21 mouse cellular contexts compared by ENCODE assay signal in the genomic region with DNA sequence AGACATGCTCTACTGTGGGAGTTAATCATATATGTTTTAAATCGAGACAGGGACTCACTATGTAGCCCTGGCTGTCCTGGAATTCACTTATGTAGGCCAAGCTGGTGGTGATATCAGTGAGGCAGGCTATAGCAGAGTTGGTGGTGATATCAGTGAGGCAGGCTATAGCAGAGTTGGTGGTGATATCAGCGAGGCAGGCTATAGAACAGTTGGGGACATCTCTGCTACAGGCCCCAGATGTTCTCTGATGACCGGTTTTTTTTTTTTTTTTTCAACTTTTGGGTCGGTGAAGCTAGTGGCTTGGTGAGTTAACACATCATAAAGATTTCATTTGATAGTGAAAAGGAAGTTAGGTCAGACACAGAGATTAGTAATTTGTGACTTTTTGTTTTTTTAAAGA. TPM values are rescaled to one million over a fixed set of nuclear protein-coding genes. Genes with fewer than 3 reads are reported as not detected.
DNase-seq lines count a peak whose midpoint lies in the region; ATAC-seq and TF ChIP-seq lines count a peak whose summit lies in the region.
"Had no signal": no experiment of that assay in that cellular context is flagged by ENCODE, and none has a peak within 500 bp of the region (broad histone marks: within the 10 kb centered on the region; RNA-seq: fewer than 3 reads in every experiment).

No protein-coding gene starts in this region.

- H3K9me3 ChIP-seq in heart, embryonic 10.5 days = no peaks in the 10 kb centered on the region
- H3K9me3 ChIP-seq in heart, embryonic 12.5 days (replicated peaks) = no peaks in the 10 kb centered on the region
- no peaks in the 10 kb centered on the region for H3K9me3 ChIP-seq in liver, embryonic 11.5 days (ENCODE audit: control insufficient read depth, low read length)
- no peaks in the 10 kb centered on the region for H3K9me3 ChIP-seq in liver, postnatal 0 days (ENCODE audit: low read length)
- no peaks in the 10 kb centered on the region for H3K9me3 ChIP-seq in hindbrain, embryonic 13.5 days
- H3K9me3 ChIP-seq: forebrain, embryonic 15.5 days; hindbrain, embryonic 10.5 days; kidney, embryonic 15.5 days; limb, embryonic 15.5 days; midbrain, embryonic 13.5 days had no signal

- no peak for TF ChIP-seq CTCF in bone marrow macrophage, adult 2 months (IDR thresholded peaks at IDR 0.05; ENCODE audit: low read depth, low read length)
- TF ChIP-seq CTCF in liver, postnatal 0 days (IDR thresholded peaks at IDR 0.05; ENCODE audit: low read depth) = no peak
- no peak for TF ChIP-seq CTCF in gastrocnemius, adult 2 months (IDR thresholded peaks at IDR 0.05)

- H3K4me2 ChIP-seq in heart, embryonic 12.5 days = no peak overlapping the region
- no peak overlapping the region for H3K4me2 ChIP-seq in liver, embryonic 11.5 days
- no peak overlapping the region for H3K4me2 ChIP-seq in liver, postnatal 0 days (ENCODE audit: low read depth, low read length)
- no peak overlapping the region for H3K4me2 ChIP-seq in hindbrain, embryonic 13.5 days
- H3K4me2 ChIP-seq: forebrain, embryonic 15.5 days; heart, embryonic 11.5 days; kidney, embryonic 15.5 days; limb, embryonic 15.5 days; midbrain, embryonic 13.5 days had no signal

- no peak for TF ChIP-seq POLR2A in bone marrow macrophage, adult 2 months (IDR thresholded peaks at IDR 0.05; ENCODE audit: borderline replicate concordance, low read depth, low read length)

- H3K27me3 ChIP-seq in heart, embryonic 10.5 days (ENCODE audit: insufficient read depth, poor library complexity, severe bottlenecking) = no peaks in the 10 kb centered on the region
- no peaks in the 10 kb centered on the region for H3K27me3 ChIP-seq in heart, embryonic 12.5 days (replicated peaks)
- no peaks in the 10 kb centered on the region for H3K27me3 ChIP-seq in liver, embryonic 11.5 days (replicated peaks; ENCODE audit: control insufficient read depth, insufficient read depth, low read length)
- H3K27me3 ChIP-seq in liver, postnatal 0 days (ENCODE audit: insufficient read depth, low read length) = no peaks in the 10 kb centered on the region
- H3K27me3 ChIP-seq in hindbrain, embryonic 13.5 days = no peaks in the 10 kb centered on the region
- H3K27me3 ChIP-seq: forebrain, embryonic 15.5 days; kidney, embryonic 15.5 days; limb, embryonic 15.5 days; midbrain, embryonic 13.5 days had no signal

- peak; percentile 20 for DNase-seq in heart, embryonic 10.5 days (ENCODE audit: low spot score)
- DNase-seq in liver, embryonic 11.5 days (ENCODE audit: low spot score) = no peak
- no peak for DNase-seq in liver, postnatal 0 days
- DNase-seq in gastrocnemius, adult 2 months = no peak
- DNase-seq in frontal cortex, adult 2 months (ENCODE audit: extremely low spot score in 1 of 2, low spot score in 1 of 2) = no peak
- DNase-seq: adrenal gland, adult 8-10 months; cerebellum, adult 18-20 months; cerebellum, postnatal 25 days; heart, postnatal 10 days; kidney, postnatal 36 days had no signal

- no peaks in the 10 kb centered on the region for H3K36me3 ChIP-seq in heart, embryonic 10.5 days
- H3K36me3 ChIP-seq in heart, embryonic 12.5 days = no peaks in the 10 kb centered on the region
- H3K36me3 ChIP-seq in liver, embryonic 11.5 days (ENCODE audit: control insufficient read depth, insufficient read depth, low read length) = no peaks in the 10 kb centered on the region
- no peaks in the 10 kb centered on the region for H3K36me3 ChIP-seq in liver, postnatal 0 days (replicated peaks; ENCODE audit: insufficient read depth, low read length)
- H3K36me3 ChIP-seq in hindbrain, embryonic 13.5 days = no peaks in the 10 kb centered on the region
- H3K36me3 ChIP-seq: forebrain, embryonic 15.5 days; hindbrain, embryonic 10.5 days; kidney, embryonic 15.5 days; limb, embryonic 15.5 days; midbrain, embryonic 13.5 days had no signal

- H3K4me1 ChIP-seq in heart, embryonic 10.5 days = peaks cover 16% of the 10 kb centered on the region
- H3K4me1 ChIP-seq in heart, embryonic 12.5 days (replicated peaks) = peaks cover 10% of the 10 kb centered on the region
- H3K4me1 ChIP-seq in bone marrow macrophage, adult 2 months (ENCODE audit: control insufficient read depth, insufficient read depth, low read length) = peaks cover 54% of the 10 kb centered on the region
- H3K4me1 ChIP-seq in liver, embryonic 11.5 days (replicated peaks; ENCODE audit: control insufficient read depth, insufficient read depth, low read length) = peaks cover 28% of the 10 kb centered on the region
- peaks cover 28% of the 10 kb centered on the region for H3K4me1 ChIP-seq in liver, postnatal 0 days (ENCODE audit: insufficient read depth)
- H3K4me1 ChIP-seq in hindbrain, embryonic 13.5 days (replicated peaks) = peaks cover 20% of the 10 kb centered on the region

- H3K4me3 ChIP-seq in heart, embryonic 10.5 days = no peak overlapping the region
- H3K4me3 ChIP-seq in heart, embryonic 12.5 days = no peak overlapping the region
- no peak overlapping the region for H3K4me3 ChIP-seq in bone marrow macrophage, adult 2 months (ENCODE audit: insufficient read depth, low read length)
- H3K4me3 ChIP-seq in liver, embryonic 11.5 days (ENCODE audit: low read depth, low read length) = no peak overlapping the region
- H3K4me3 ChIP-seq in liver, postnatal 0 days (ENCODE audit: low read depth, low read length) = no peak overlapping the region
- H3K4me3 ChIP-seq in gastrocnemius, adult 2 months = no peak overlapping the region
- no peak overlapping the region for H3K4me3 ChIP-seq in hindbrain, embryonic 13.5 days
- H3K4me3 ChIP-seq: forebrain, embryonic 15.5 days; hindbrain, embryonic 10.5 days; kidney, embryonic 15.5 days; limb, embryonic 15.5 days; midbrain, embryonic 13.5 days had no signal

- ATAC-seq in heart, embryonic 12.5 days (ENCODE audit: insufficient number of reproducible peaks, low FRiP score) = no peak
- peak; percentile 85 for ATAC-seq in liver, embryonic 11.5 days (replicated peaks; ENCODE audit: low FRiP score)
- peak; percentile 52 for ATAC-seq in liver, postnatal 0 days
- ATAC-seq in hindbrain, embryonic 13.5 days (ENCODE audit: low FRiP score) = no peak
- ATAC-seq: forebrain, embryonic 15.5 days; intestine, postnatal 0 days; lung, postnatal 0 days; midbrain, embryonic 13.5 days had no signal

- H3K9ac ChIP-seq in heart, embryonic 12.5 days = no peak overlapping the region
- no peak overlapping the region for H3K9ac ChIP-seq in liver, embryonic 11.5 days (ENCODE audit: low read depth, low read length)
- H3K9ac ChIP-seq in liver, postnatal 0 days (replicated peaks) = no peak overlapping the region
- H3K9ac ChIP-seq in hindbrain, embryonic 13.5 days = no peak overlapping the region
- H3K9ac ChIP-seq: forebrain, embryonic 15.5 days; kidney, embryonic 15.5 days; limb, embryonic 15.5 days; midbrain, embryonic 13.5 days had no signal

- H3K27ac ChIP-seq in heart, embryonic 10.5 days = no peak overlapping the region
- no peak overlapping the region for H3K27ac ChIP-seq in heart, embryonic 12.5 days (ENCODE audit: poor library complexity, severe bottlenecking)
- peak overlapping the region; percentile 78 for H3K27ac ChIP-seq in bone marrow macrophage, adult 2 months (ENCODE audit: insufficient read depth, low read depth, low read length)
- H3K27ac ChIP-seq in liver, embryonic 11.5 days (ENCODE audit: low read depth, low read length) = peak overlapping the region; percentile 66; the same call in 1 of the 2 replicates
- peak overlapping the region; percentile 50; the same call in 1 of the 2 replicates for H3K27ac ChIP-seq in liver, postnatal 0 days (ENCODE audit: low read depth)
- H3K27ac ChIP-seq in gastrocnemius, adult 2 months = no peak overlapping the region
- no peak overlapping the region for H3K27ac ChIP-seq in hindbrain, embryonic 13.5 days
- H3K27ac ChIP-seq: forebrain, embryonic 15.5 days; hindbrain, embryonic 10.5 days; kidney, embryonic 15.5 days; limb, embryonic 15.5 days; midbrain, embryonic 13.5 days had no signal

- peak; percentile 87 for TF ChIP-seq EP300 in liver, postnatal 0 days (IDR thresholded peaks at IDR 0.05; ENCODE audit: low read depth)

- intact Hi-C loops in gastrocnemius, adult 2 months (cut with DNase I) = no loop called here

- 58% methylated on average over 4 of the region's 4 CpGs for WGBS in heart, embryonic 10.5 days
- 53% methylated on average over 4 of the region's 4 CpGs for WGBS in heart, embryonic 12.5 days
- WGBS in liver, embryonic 11.5 days = 21% methylated on average over 4 of the region's 4 CpGs
- 34% methylated on average over 4 of the region's 4 CpGs for WGBS in liver, postnatal 0 days (ENCODE audit: insufficient replicate concordance)
- WGBS in hindbrain, embryonic 13.5 days = 74% methylated on average over 4 of the region's 4 CpGs

RNA-seq across cellular contexts. Expression of gene Inip, which starts 1.4 kb away (rescaled TPM):
- polyA plus RNA-seq in heart, embryonic 10.5 days (2016; fragmentation: Nextera tagmentation; extraction: Ambion mirVana) = 56.9 and 57.5 TPM in 2 replicates
- 43.9 and 47.1 TPM in 2 replicates for polyA plus RNA-seq in heart, embryonic 12.5 days (2016; fragmentation: Nextera tagmentation; extraction: Ambion mirVana)
- 24.6 and 29.5 TPM in 2 replicates for polyA plus RNA-seq in bone marrow macrophage, adult 2 months (2012; ENCODE audit: insufficient read depth, insufficient read length, missing spikeins)
- polyA plus RNA-seq in liver, embryonic 11.5 days (2014; fragmentation: Nextera tagmentation; extraction: Ambion mirVana) = 49.9 and 53.8 TPM in 2 replicates
- 11.2 and 12.6 TPM in 2 replicates for polyA plus RNA-seq in liver, postnatal 0 days (2015; fragmentation: Nextera tagmentation; extraction: Ambion mirVana)
- total RNA-seq in gastrocnemius, adult 2 months (2021) = 1 to 10 TPM; 2.8 to 5.9 TPM
- polyA plus RNA-seq in frontal cortex, adult 2 months (2012; rRNA removed) = 20.8 and 22.1 TPM in 2 replicates
- polyA plus RNA-seq in hindbrain, embryonic 13.5 days (2015; fragmentation: Nextera tagmentation; extraction: Ambion mirVana) = 69.3 and 70.9 TPM in 2 replicates

RNA-seq across cellular contexts. Expression of gene Snx30, which starts 2.8 kb away (rescaled TPM):
- 5.2 and 8.1 TPM in 2 replicates for polyA plus RNA-seq in heart, embryonic 10.5 days (2016; fragmentation: Nextera tagmentation; extraction: Ambion mirVana)
- 7.5 and 8.6 TPM in 2 replicates for polyA plus RNA-seq in heart, embryonic 12.5 days (2016; fragmentation: Nextera tagmentation; extraction: Ambion mirVana)
- 29.7 and 33.3 TPM in 2 replicates for polyA plus RNA-seq in bone marrow macrophage, adult 2 months (2012; ENCODE audit: insufficient read depth, insufficient read length, missing spikeins)
- 5.7 and 6.5 TPM in 2 replicates for polyA plus RNA-seq in liver, embryonic 11.5 days (2014; fragmentation: Nextera tagmentation; extraction: Ambion mirVana)
- polyA plus RNA-seq in liver, postnatal 0 days (2015; fragmentation: Nextera tagmentation; extraction: Ambion mirVana) = 3.5 and 4.5 TPM in 2 replicates
- total RNA-seq in gastrocnemius, adult 2 months (2021) = 1 to 10 TPM; 3.1 to 4.1 TPM
- 11.9 and 13.0 TPM in 2 replicates for polyA plus RNA-seq in frontal cortex, adult 2 months (2012; rRNA removed)
- 14.2 and 14.8 TPM in 2 replicates for polyA plus RNA-seq in hindbrain, embryonic 13.5 days (2015; fragmentation: Nextera tagmentation; extraction: Ambion mirVana)

Comparison
In these comparisons a context has a peak if more than half of its experiments do, and no peak if none do; other contexts are left out.
1. H3K27ac ChIP-seq: peak in bone marrow macrophage, adult 2 months (single experiment), liver, embryonic 11.5 days (single experiment) and liver, postnatal 0 days (single experiment); none in heart, embryonic 10.5 days (single experiment), heart, embryonic 12.5 days (single experiment), gastrocnemius, adult 2 months (single experiment) and hindbrain, embryonic 13.5 days (single experiment).
2. ATAC-seq: peak in liver, embryonic 11.5 days (single experiment) and liver, postnatal 0 days (single experiment); none in heart, embryonic 12.5 days (single experiment) and hindbrain, embryonic 13.5 days (single experiment).